Mouse (Mus musculus) midbrain, embryonic 16.5 days (tissue): ENCODE measurements around the gene Zfp777. TPM values are rescaled to one million over a fixed set of nuclear protein-coding genes. Genes with fewer than 3 reads are reported as not detected.
A peak's percentile ranks its signal among the peaks of the same experiment; 100 is the strongest.

Source experiments
- ATAC-seq: fragments of 200-750 bp; cut with Nextera tagmentation; 2 replicates; pipeline ENCODE4 v1.8.0; 2017; ENCODE audit warnings: moderate TSS enrichment
- H3K27ac ChIP-seq: fragments of 300-500 bp; sonication (generic); 2 replicates; pipeline ENCODE4 v1.5.1; 2014; ENCODE audit warnings: mild to moderate bottlenecking, low read length, mixed read lengths
- H3K27me3 ChIP-seq: fragments of 300-500 bp; sonication (generic); 2 replicates; pipeline ENCODE4 v1.6.1; 2014; ENCODE audit warnings: low read depth, low read length, mixed read lengths; ENCODE audit not compliant: control insufficient read depth, insufficient read depth
- H3K36me3 ChIP-seq: fragments of 300-500 bp; sonication (generic); 2 replicates; pipeline ENCODE4 v1.6.1; 2014; ENCODE audit warnings: mild to moderate bottlenecking, low read length, moderate library complexity, mixed read lengths; ENCODE audit not compliant: control insufficient read depth, insufficient read depth
- H3K4me1 ChIP-seq: fragments of 300-500 bp; sonication (generic); 2 replicates; pipeline ENCODE4 v1.6.1; 2014; ENCODE audit warnings: mild to moderate bottlenecking, low read length, mixed read lengths; ENCODE audit not compliant: control insufficient read depth, insufficient read depth
- H3K4me2 ChIP-seq: fragments of 300-500 bp; sonication (generic); 2 replicates; pipeline ENCODE4 v1.6.1; 2014; ENCODE audit warnings: mild to moderate bottlenecking, low read length, mixed read lengths
- H3K4me3 ChIP-seq: fragments of 300-500 bp; sonication (generic); 2 replicates; pipeline ENCODE4 v1.5.1; 2014; ENCODE audit warnings: low read depth, mild to moderate bottlenecking, low read length, moderate library complexity, mixed read lengths
- H3K9ac ChIP-seq: fragments of 300-500 bp; sonication (generic); 2 replicates; pipeline ENCODE4 v1.6.1; 2014; ENCODE audit warnings: low read depth, low read length, mixed read lengths
- H3K9me3 ChIP-seq: fragments of 300-500 bp; sonication (generic); replicated peaks from 2 replicates; pipeline ENCODE4 v1.6.1; 2014; ENCODE audit warnings: mild to moderate bottlenecking, low read length, mixed read lengths; ENCODE audit not compliant: control insufficient read depth, poor library complexity, severe bottlenecking
- WGBS: fragments of 180-500 bp; shearing (Covaris S2); extraction: QIAGEN DNeasy Blood & Tissue Kit; methylation state at CpG from one replicate; pipeline ENCODE4 v1.1.7; 2014; 5-methylcytosine and 5-hydroxymethylcytosine counted together
- polyA plus RNA-seq: library from polyadenylated mRNA; unstranded; fragments of >200 nt; fragmentation: Nextera tagmentation; extraction: Ambion mirVana; gene quantifications from 2 replicates; pipeline ENCODE4 v1.2.1, GENCODE M21; 2015

The Zfp777 gene
- polyA plus RNA-seq, 1 experiment from 2014 or later = 14.1 TPM

DNA sequence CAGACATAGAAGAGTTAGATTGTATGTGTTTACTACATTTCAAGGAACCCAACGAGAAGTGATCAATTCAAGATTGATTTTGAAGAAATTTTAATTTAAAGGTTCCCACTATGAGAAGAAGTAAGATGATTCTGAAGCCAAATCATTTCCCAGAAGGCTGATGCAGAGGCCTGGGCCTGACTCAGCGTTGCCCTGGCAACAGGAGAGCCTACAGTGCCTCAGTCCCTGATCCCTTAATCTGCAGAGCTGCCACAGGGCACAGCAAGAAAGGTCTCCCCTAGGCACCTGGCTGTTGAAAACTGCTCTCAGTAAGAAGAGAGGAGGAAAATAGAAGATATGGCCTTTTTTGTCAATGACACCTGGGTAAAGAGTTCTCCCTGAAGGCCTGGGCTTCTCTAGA is 28.7 kb downstream of the Zfp777 start:
- Histone ChIP-seq H3K27ac (peak overlapping the region; percentile 8), H3K4me1 (peaks cover 12% of the 10 kb centered on the region), H3K27me3 (no peaks in the 10 kb centered on the region), H3K36me3 (peaks cover 27% of the 10 kb centered on the region), H3K4me3 (no peak overlapping the region), H3K9me3 (peaks cover 6% of the 10 kb centered on the region), H3K4me2 (no peak overlapping the region), H3K9ac (no peak overlapping the region)
- peak; percentile 69; the same call in 1 of the 2 replicates for ATAC-seq
- 41% methylated on average over 2 of the region's 2 CpGs for WGBS

DNA sequence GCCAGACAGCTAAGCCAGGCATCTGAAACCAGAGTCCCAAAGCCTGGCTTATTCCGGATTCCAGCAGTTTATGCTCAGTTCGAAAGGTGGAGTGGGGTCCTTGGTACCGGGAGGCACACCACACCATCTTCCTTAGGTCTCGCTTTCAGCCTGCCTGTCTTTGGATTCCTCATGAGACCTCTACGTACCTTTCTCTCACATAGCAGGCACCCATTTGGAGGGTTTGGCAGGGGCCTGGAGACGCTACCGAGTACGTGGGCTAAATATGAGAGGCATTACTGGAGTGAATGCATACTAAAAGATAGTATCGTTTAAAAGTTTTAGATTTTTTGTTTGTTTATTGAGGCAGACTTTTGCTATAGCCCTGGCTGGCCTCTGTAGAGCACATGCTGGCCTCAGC is 31.9 kb downstream of the Zfp777 start:
- no peak overlapping the region for H3K4me2 ChIP-seq
- peaks cover 12% of the 10 kb centered on the region for H3K4me1 ChIP-seq
- no peak overlapping the region for H3K27ac ChIP-seq
- WGBS = 89% methylated on average over 9 of the region's 9 CpGs
- H3K4me3 ChIP-seq = no peak overlapping the region
- H3K9ac ChIP-seq = no peak overlapping the region
- peak; percentile 7; the same call in 1 of the 2 replicates for ATAC-seq
- H3K27me3 ChIP-seq = no peaks in the 10 kb centered on the region
- H3K36me3 ChIP-seq = no peaks in the 10 kb centered on the region
- H3K9me3 ChIP-seq = no peaks in the 10 kb centered on the region

GRCm38 (mm10) chr6:48016090-48016521 is 32.6 kb downstream of the Zfp777 start:
- WGBS = under 1% methylated on average over 21 of the region's 24 CpGs
- no peaks in the 10 kb centered on the region for H3K9me3 ChIP-seq

DNA sequence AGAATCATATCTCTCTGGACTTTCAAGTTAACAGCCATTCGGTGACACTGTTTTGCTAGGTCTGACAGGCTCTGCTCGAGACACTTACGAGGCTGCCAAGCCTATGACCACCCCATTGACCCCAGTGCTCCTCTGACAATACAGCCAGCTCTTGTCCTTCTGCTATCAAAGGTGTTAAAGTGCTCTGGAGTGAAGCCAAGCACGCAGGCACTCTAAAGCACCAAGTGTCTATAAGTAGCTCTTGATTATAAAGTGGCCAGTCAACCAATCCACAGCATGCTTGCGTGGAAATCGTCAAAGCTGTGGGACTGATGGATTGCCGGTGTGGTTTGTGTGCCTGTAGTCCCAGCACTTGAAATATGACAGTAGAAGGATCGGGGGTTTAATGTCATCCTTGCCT is 38.0 kb downstream of the Zfp777 start:
- no peaks in the 10 kb centered on the region for H3K9me3 ChIP-seq
- WGBS = 52% methylated on average over 8 of the region's 8 CpGs

More at GRCm38 (mm10) chr6:48016090-48016521, 32.6 kb downstream of the Zfp777 start:
- ATAC-seq = peak; percentile 95
- Histone ChIP-seq H3K4me1 (peaks cover 12% of the 10 kb centered on the region), H3K4me3 (peak overlapping the region; percentile 48), H3K27ac (peak overlapping the region; percentile 22; the same call in 1 of the 2 replicates), H3K4me2 (peak overlapping the region; percentile 73), H3K27me3 (no peaks in the 10 kb centered on the region), H3K9ac (peak overlapping the region; percentile 74), H3K36me3 (no peaks in the 10 kb centered on the region)

GRCm38 (mm10) chr6:47995661-47996060 is 53.0 kb downstream of the Zfp777 start:
- H3K27me3 ChIP-seq = no peaks in the 10 kb centered on the region
- 92% methylated on average over 9 of the region's 9 CpGs for WGBS
- no peaks in the 10 kb centered on the region for H3K4me1 ChIP-seq
- no peak overlapping the region for H3K9ac ChIP-seq
- no peak overlapping the region for H3K4me3 ChIP-seq
- no peaks in the 10 kb centered on the region for H3K9me3 ChIP-seq
- H3K4me2 ChIP-seq = no peak overlapping the region
- H3K36me3 ChIP-seq = no peaks in the 10 kb centered on the region
- H3K27ac ChIP-seq = no peak overlapping the region
- no peak for ATAC-seq

More for the DNA sequence above, 38.0 kb downstream of the Zfp777 start:
- Histone ChIP-seq H3K4me1 (peaks cover 2% of the 10 kb centered on the region; the same call in 1 of the 2 replicates), H3K4me2 (no peak overlapping the region), H3K36me3 (no peaks in the 10 kb centered on the region), H3K27ac (no peak overlapping the region), H3K4me3 (no peak overlapping the region), H3K27me3 (no peaks in the 10 kb centered on the region), H3K9ac (no peak overlapping the region)
- no peak for ATAC-seq

DNA sequence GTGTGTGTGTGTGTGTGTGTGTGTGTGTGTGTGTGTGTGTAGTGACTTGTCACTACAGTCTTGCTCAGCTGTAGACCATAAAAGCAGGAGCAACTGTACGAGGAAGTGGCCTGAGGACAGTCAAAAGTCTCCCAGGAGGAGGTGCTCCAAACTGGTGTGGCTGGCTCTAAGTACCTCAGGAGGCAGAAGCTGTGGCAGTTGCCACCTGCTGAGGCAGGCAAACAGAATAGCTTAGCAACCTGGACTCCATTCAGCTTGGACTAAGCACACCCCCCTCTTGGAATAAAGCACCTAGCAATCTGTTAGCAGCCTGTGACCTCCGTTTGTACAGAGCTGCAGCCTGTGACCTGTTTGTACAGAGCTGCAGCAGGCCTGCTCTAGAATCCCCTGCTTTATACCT is 64.8 kb downstream of the Zfp777 start:
- H3K4me2 ChIP-seq = no peak overlapping the region
- H3K27me3 ChIP-seq = no peaks in the 10 kb centered on the region
- ATAC-seq = no peak
- no peak overlapping the region for H3K27ac ChIP-seq
- no peaks in the 10 kb centered on the region for H3K4me1 ChIP-seq
- no peaks in the 10 kb centered on the region for H3K9me3 ChIP-seq
- H3K36me3 ChIP-seq = no peaks in the 10 kb centered on the region
- 7% methylated on average over 2 of the region's 2 CpGs for WGBS
- no peak overlapping the region for H3K4me3 ChIP-seq
- H3K9ac ChIP-seq = no peak overlapping the region

GRCm38 (mm10) chr6:47978897-47979368 is 69.8 kb downstream of the Zfp777 start:
- WGBS = 18% methylated on average over 6 of the region's 6 CpGs
- no peaks in the 10 kb centered on the region for H3K4me1 ChIP-seq
- ATAC-seq = peak; percentile 85
- H3K36me3 ChIP-seq = no peaks in the 10 kb centered on the region
- no peaks in the 10 kb centered on the region for H3K9me3 ChIP-seq
- no peak overlapping the region for H3K27ac ChIP-seq
- H3K4me3 ChIP-seq = no peak overlapping the region
- no peak overlapping the region for H3K4me2 ChIP-seq
- H3K9ac ChIP-seq = no peak overlapping the region
- H3K27me3 ChIP-seq = no peaks in the 10 kb centered on the region

DNA sequence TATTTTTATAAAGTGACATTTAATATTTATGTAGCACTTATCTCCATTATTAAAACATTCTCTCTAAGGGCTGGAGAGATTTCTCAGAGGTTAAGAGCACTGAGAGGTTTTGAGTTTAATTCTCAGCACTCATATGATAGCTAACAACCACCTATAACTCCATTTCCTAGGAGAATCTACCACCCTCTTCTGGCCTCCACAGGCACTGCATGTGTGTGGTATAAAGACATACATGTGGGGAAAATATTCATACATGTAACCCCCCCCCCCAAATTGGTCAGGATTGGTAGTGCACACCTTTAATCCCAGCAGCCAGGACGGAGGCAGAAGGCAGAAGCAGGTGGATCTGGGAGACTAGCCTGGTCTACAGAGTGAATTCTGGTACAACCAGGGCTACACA is 74.1 kb downstream of the Zfp777 start:
- 90% methylated on average over 1 of the region's 1 CpGs for WGBS
- H3K4me3 ChIP-seq = no peak overlapping the region
- no peak for ATAC-seq

More for the DNA sequence above, 74.1 kb downstream of the Zfp777 start:
- H3K27ac ChIP-seq = no peak overlapping the region
- H3K9me3 ChIP-seq = no peaks in the 10 kb centered on the region
- no peak overlapping the region for H3K4me2 ChIP-seq
- H3K36me3 ChIP-seq = no peaks in the 10 kb centered on the region
- H3K4me1 ChIP-seq = no peaks in the 10 kb centered on the region
- H3K27me3 ChIP-seq = no peaks in the 10 kb centered on the region
- H3K9ac ChIP-seq = no peak overlapping the region
